Mouse (Mus musculus) midbrain, embryonic 13.5 days (tissue): ENCODE results near the gene Cir1. TPM values are rescaled to one million over a fixed set of nuclear protein-coding genes. Genes with fewer than 3 reads are reported as not detected.

ENCODE experiments used
- ATAC-seq: fragments of 200-750 bp; cut with Nextera tagmentation; 2 replicates; pipeline ENCODE4 v1.8.0; 2017; ENCODE audit warnings: mild to moderate bottlenecking, moderate TSS enrichment, moderate library complexity
- H3K27ac ChIP-seq: fragments of 300-500 bp; sonication (generic); 2 replicates; pipeline ENCODE4 v1.5.1; 2015; ENCODE audit warnings: inconsistent platforms, mild to moderate bottlenecking, moderate library complexity
- H3K27me3 ChIP-seq: fragments of 300-500 bp; sonication (generic); 2 replicates; pipeline ENCODE4 v1.6.1; 2015; ENCODE audit warnings: mild to moderate bottlenecking, inconsistent platforms
- H3K36me3 ChIP-seq: fragments of 300-500 bp; sonication (generic); 2 replicates; pipeline ENCODE4 v1.6.1; 2015; ENCODE audit warnings: mild to moderate bottlenecking, inconsistent platforms
- H3K4me1 ChIP-seq: fragments of 300-500 bp; sonication (generic); replicated peaks from 2 replicates; pipeline ENCODE4 v1.6.1; 2015; ENCODE audit warnings: inconsistent platforms
- H3K4me2 ChIP-seq: fragments of 300-500 bp; sonication (generic); replicated peaks from 2 replicates; pipeline ENCODE4 v1.6.1; 2015; ENCODE audit warnings: moderate library complexity, mild to moderate bottlenecking, inconsistent platforms
- H3K4me3 ChIP-seq: fragments of 300-500 bp; sonication (generic); replicated peaks from 2 replicates; pipeline ENCODE4 v1.5.1; 2015; ENCODE audit warnings: mild to moderate bottlenecking, inconsistent platforms
- H3K9ac ChIP-seq: fragments of 300-500 bp; sonication (generic); replicated peaks from 2 replicates; pipeline ENCODE4 v1.6.1; 2015; ENCODE audit warnings: mild to moderate bottlenecking, inconsistent platforms
- H3K9me3 ChIP-seq: fragments of 300-500 bp; sonication (generic); 2 replicates; pipeline ENCODE4 v1.6.1; 2016; ENCODE audit warnings: mild to moderate bottlenecking, inconsistent platforms
- WGBS: fragments of 180-500 bp; shearing (Covaris S2); methylation state at CpG from one replicate; pipeline ENCODE4 v1.1.7; 2015; 5-methylcytosine and 5-hydroxymethylcytosine counted together
- polyA plus RNA-seq: library from polyadenylated mRNA; unstranded; fragments of >200 nt; fragmentation: Nextera tagmentation; extraction: Ambion mirVana; gene quantifications from 2 replicates; pipeline ENCODE4 v1.2.1, GENCODE M21; 2015

The Cir1 gene
- polyA plus RNA-seq, 1 experiment from 2014 or later = 34.0 TPM

GRCm38 (mm10) chr2:73338415-73338814 lies 25.9 kb upstream of the Cir1 start:
- no peak overlapping the region for H3K4me3 ChIP-seq
- no peaks in the 10 kb centered on the region for H3K9me3 ChIP-seq
- no peaks in the 10 kb centered on the region for H3K4me1 ChIP-seq
- 81% methylated on average over 8 of the region's 8 CpGs for WGBS
- H3K4me2 ChIP-seq = no peak overlapping the region
- ATAC-seq = no peak
- no peak overlapping the region for H3K9ac ChIP-seq
- H3K36me3 ChIP-seq = no peaks in the 10 kb centered on the region
- no peak overlapping the region for H3K27ac ChIP-seq
- no peaks in the 10 kb centered on the region for H3K27me3 ChIP-seq

- Histone ChIP-seq H3K36me3 (no peaks in the 10 kb centered on the region), H3K9me3 (no peaks in the 10 kb centered on the region), H3K27ac (no peak overlapping the region), H3K4me2 (no peak overlapping the region), H3K27me3 (no peaks in the 10 kb centered on the region), H3K4me3 (no peak overlapping the region), H3K9ac (no peak overlapping the region), H3K4me1 (no peaks in the 10 kb centered on the region)
- 90% methylated on average over 3 of the region's 3 CpGs for WGBS
- no peak for ATAC-seq
Measured at GRCm38 (mm10) chr2:73335949-73336348, 23.4 kb upstream of the Cir1 start.

GRCm38 (mm10) chr2:73325871-73326270 lies 13.4 kb upstream of the Cir1 start:
- no peak overlapping the region for H3K27ac ChIP-seq
- H3K27me3 ChIP-seq = no peaks in the 10 kb centered on the region
- H3K36me3 ChIP-seq = no peaks in the 10 kb centered on the region
- 83% methylated on average over 5 of the region's 5 CpGs for WGBS
- no peak for ATAC-seq
- H3K4me1 ChIP-seq = no peaks in the 10 kb centered on the region
- no peaks in the 10 kb centered on the region for H3K9me3 ChIP-seq
- H3K4me2 ChIP-seq = no peak overlapping the region
- H3K9ac ChIP-seq = no peak overlapping the region
- no peak overlapping the region for H3K4me3 ChIP-seq

GRCm38 (mm10) chr2:73322991-73323390 lies 10.5 kb upstream of the Cir1 start:
- Histone ChIP-seq H3K9me3 (no peaks in the 10 kb centered on the region), H3K27me3 (no peaks in the 10 kb centered on the region), H3K9ac (no peak overlapping the region), H3K4me1 (no peaks in the 10 kb centered on the region), H3K36me3 (0 out of 2 replicates have a peak, but pooled peaks cover 2% of the 10 kb centered on the region), H3K4me2 (no peak overlapping the region), H3K27ac (no peak overlapping the region), H3K4me3 (no peak overlapping the region)
- WGBS = 71% methylated on average over 12 of the region's 12 CpGs
- no peak for ATAC-seq

GRCm38 (mm10) chr2:73319218-73319617 lies 6.7 kb upstream of the Cir1 start:
- Histone ChIP-seq H3K27me3 (no peaks in the 10 kb centered on the region), H3K27ac (no peak overlapping the region), H3K4me2 (no peak overlapping the region), H3K4me1 (no peaks in the 10 kb centered on the region), H3K9me3 (no peaks in the 10 kb centered on the region), H3K36me3 (0 out of 2 replicates have a peak, but pooled peaks cover 2% of the 10 kb centered on the region), H3K9ac (no peak overlapping the region), H3K4me3 (no peak overlapping the region)
- 89% methylated on average over 5 of the region's 5 CpGs for WGBS
- no peak for ATAC-seq

- no peak overlapping the region for H3K27ac ChIP-seq
- H3K36me3 ChIP-seq = 0 out of 2 replicates have a peak, but pooled peaks cover 2% of the 10 kb centered on the region
- H3K4me2 ChIP-seq = no peak overlapping the region
- WGBS = 94% methylated on average over 9 of the region's 9 CpGs
- H3K9ac ChIP-seq = no peak overlapping the region
- ATAC-seq = no peak
- H3K4me1 ChIP-seq = peaks cover 3% of the 10 kb centered on the region
- H3K4me3 ChIP-seq = no peak overlapping the region
- H3K27me3 ChIP-seq = no peaks in the 10 kb centered on the region
- H3K9me3 ChIP-seq = no peaks in the 10 kb centered on the region
Measured at GRCm38 (mm10) chr2:73317426-73317825, 4.9 kb upstream of the Cir1 start.

GRCm38 (mm10) chr2:73314311-73314710 lies 1.8 kb upstream of the Cir1 start:
- ATAC-seq = no peak

GRCm38 (mm10) chr2:73313117-73313501 lies 608 bp upstream of the Cir1 start:
- WGBS = 49% methylated on average over 14 of the region's 14 CpGs

More at GRCm38 (mm10) chr2:73314311-73314710, 1.8 kb upstream of the Cir1 start:
- Histone ChIP-seq H3K9ac (no peak overlapping the region), H3K36me3 (peaks cover 10% of the 10 kb centered on the region), H3K4me1 (peaks cover 16% of the 10 kb centered on the region), H3K9me3 (no peaks in the 10 kb centered on the region), H3K4me3 (no peak overlapping the region), H3K27me3 (no peaks in the 10 kb centered on the region), H3K4me2 (no peak overlapping the region), H3K27ac (no peak overlapping the region)
- WGBS = 94% methylated on average over 3 of the region's 3 CpGs

GRCm38 (mm10) chr2:73306006-73306405 lies 6.5 kb downstream of the Cir1 start:
- H3K27ac ChIP-seq = no peak overlapping the region
- H3K4me1 ChIP-seq = peaks cover 3% of the 10 kb centered on the region
- H3K4me3 ChIP-seq = no peak overlapping the region
- no peak overlapping the region for H3K9ac ChIP-seq
- no peak for ATAC-seq
- no peaks in the 10 kb centered on the region for H3K9me3 ChIP-seq
- no peak overlapping the region for H3K4me2 ChIP-seq
- H3K36me3 ChIP-seq = peaks cover 69% of the 10 kb centered on the region
- 91% methylated on average over 7 of the region's 7 CpGs for WGBS
- no peaks in the 10 kb centered on the region for H3K27me3 ChIP-seq

More at GRCm38 (mm10) chr2:73313117-73313501, 608 bp upstream of the Cir1 start:
- Histone ChIP-seq H3K36me3 (peaks cover 17% of the 10 kb centered on the region), H3K9me3 (no peaks in the 10 kb centered on the region), H3K4me2 (peak overlapping the region; percentile 48), H3K4me1 (peaks cover 16% of the 10 kb centered on the region), H3K9ac (peak overlapping the region; percentile 62), H3K4me3 (peak overlapping the region; percentile 73), H3K27ac (0 out of 2 replicates have a peak overlapping the region, but pooled peaks have one; percentile 7), H3K27me3 (no peaks in the 10 kb centered on the region)
- ATAC-seq = peak; percentile 46

GRCm38 (mm10) chr2:73304506-73304905 lies 8.0 kb downstream of the Cir1 start:
- H3K9me3 ChIP-seq = no peaks in the 10 kb centered on the region
- H3K4me3 ChIP-seq = no peak overlapping the region
- H3K36me3 ChIP-seq = peaks cover 68% of the 10 kb centered on the region
- H3K4me2 ChIP-seq = no peak overlapping the region
- H3K27ac ChIP-seq = no peak overlapping the region
- 93% methylated on average over 5 of the region's 5 CpGs for WGBS
- no peaks in the 10 kb centered on the region for H3K27me3 ChIP-seq
- ATAC-seq = no peak
- H3K9ac ChIP-seq = no peak overlapping the region
- no peaks in the 10 kb centered on the region for H3K4me1 ChIP-seq

GRCm38 (mm10) chr2:73302722-73303121 lies 9.8 kb downstream of the Cir1 start:
- no peak for ATAC-seq
- 96% methylated on average over 9 of the region's 9 CpGs for WGBS

GRCm38 (mm10) chr2:73301979-73302378 lies 10.5 kb downstream of the Cir1 start:
- no peak overlapping the region for H3K4me3 ChIP-seq
- no peak for ATAC-seq
- H3K4me1 ChIP-seq = 0 out of 2 replicates have a peak, but pooled peaks cover 3% of the 10 kb centered on the region
- H3K36me3 ChIP-seq = peaks cover 55% of the 10 kb centered on the region
- no peaks in the 10 kb centered on the region for H3K9me3 ChIP-seq
- no peak overlapping the region for H3K27ac ChIP-seq
- H3K9ac ChIP-seq = no peak overlapping the region
- WGBS = 89% methylated on average over 1 of the region's 1 CpGs
- H3K27me3 ChIP-seq = no peaks in the 10 kb centered on the region
- no peak overlapping the region for H3K4me2 ChIP-seq

More at GRCm38 (mm10) chr2:73302722-73303121, 9.8 kb downstream of the Cir1 start:
- no peak overlapping the region for H3K4me3 ChIP-seq
- 0 out of 2 replicates have a peak, but pooled peaks cover 3% of the 10 kb centered on the region for H3K4me1 ChIP-seq
- H3K9me3 ChIP-seq = no peaks in the 10 kb centered on the region
- H3K36me3 ChIP-seq = peaks cover 59% of the 10 kb centered on the region
- H3K9ac ChIP-seq = no peak overlapping the region
- H3K27me3 ChIP-seq = no peaks in the 10 kb centered on the region
- H3K27ac ChIP-seq = no peak overlapping the region
- H3K4me2 ChIP-seq = no peak overlapping the region

- Histone ChIP-seq H3K4me3 (no peak overlapping the region), H3K36me3 (peaks cover 38% of the 10 kb centered on the region), H3K27ac (no peak overlapping the region), H3K27me3 (no peaks in the 10 kb centered on the region), H3K4me2 (no peak overlapping the region), H3K9me3 (no peaks in the 10 kb centered on the region), H3K4me1 (0 out of 2 replicates have a peak, but pooled peaks cover 3% of the 10 kb centered on the region), H3K9ac (no peak overlapping the region)
- 50% methylated on average over 3 of the region's 3 CpGs for WGBS
- ATAC-seq = no peak
Measured at GRCm38 (mm10) chr2:73298841-73299240, 13.7 kb downstream of the Cir1 start.
